Mouse (Mus musculus) layer of hippocampus, postnatal 10 days (tissue): Measurements from ENCODE around the gene Zfp865. TPM values are rescaled to one million over a fixed set of nuclear protein-coding genes. Genes with fewer than 3 reads are reported as not detected.
"Not testable (repeated sequence)": the region's sequence is repeated elsewhere in the genome, so short reads cannot be mapped to it uniquely, and the experiment has no call there.

Source experiments
- DNase-seq, 2 experiments: peaks; one replicate each; pipeline ENCODE4 v3.0.0; 2021; ENCODE audit warnings: low spot score in 2 of 2
- total RNA-seq, 2 experiments: library from RNA; stranded (reverse); gene quantifications; 2 replicates each; pipeline ENCODE4 v1.2.3; 2021

Gene Zfp865
- total RNA-seq, 2 experiments from 2014 or later, result 36.4 TPM

DNA sequence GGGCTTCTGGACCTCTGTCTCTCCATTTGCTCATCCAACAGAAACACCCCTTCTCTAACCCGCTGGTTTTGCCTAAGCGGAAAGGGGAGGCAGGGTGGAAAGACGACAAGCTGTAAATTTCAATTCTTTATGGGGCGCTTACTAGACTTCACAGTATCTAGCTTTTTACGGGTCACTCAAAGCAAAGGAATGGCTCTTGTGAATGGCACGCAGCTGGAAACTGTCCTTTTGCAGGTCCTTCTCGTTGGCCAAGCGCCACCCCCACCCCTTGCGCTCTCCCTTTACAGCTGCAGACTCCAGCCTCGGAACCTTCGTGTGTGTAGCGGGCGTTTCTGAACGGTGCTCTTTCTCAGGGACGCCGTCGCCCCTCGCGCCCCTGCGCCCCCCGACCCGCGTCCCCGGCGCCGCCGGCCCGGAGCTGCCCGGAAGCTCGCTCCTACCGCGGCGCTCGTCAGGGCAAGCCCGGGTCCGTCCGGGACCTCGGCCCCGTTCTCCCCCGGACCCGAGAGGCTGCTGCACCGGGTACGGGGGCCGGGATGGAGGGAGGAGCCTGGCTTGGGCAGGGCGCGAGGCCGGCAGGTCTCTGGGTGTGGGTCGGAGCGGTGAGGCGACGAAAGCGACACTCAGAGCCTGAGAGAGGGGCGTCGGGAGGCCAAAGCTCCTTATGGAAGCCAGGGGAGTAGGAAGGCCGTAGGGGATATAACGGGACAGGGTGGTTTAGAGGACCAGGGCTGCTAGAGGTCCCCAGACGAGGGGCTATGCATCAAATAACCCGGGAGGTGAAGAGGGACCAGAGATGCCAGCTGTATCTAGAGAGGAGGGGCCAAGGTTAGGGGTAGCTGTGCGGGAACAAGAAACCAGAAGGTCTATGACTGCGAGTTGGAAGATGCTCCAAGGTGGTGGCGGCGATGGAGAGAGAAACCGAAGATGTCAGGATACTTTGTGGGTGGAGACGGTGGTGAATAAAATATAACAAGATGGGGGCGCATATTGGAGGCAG, 31.3 kb downstream of the Zfp865 start, which contains the start of gene Zfp580:
Gene Zfp580, plus strand, starts transcription at position 346 of the 1,000 bp plus-strand sequence.
- DNase-seq, result peak; percentile 84 to 87

DNA sequence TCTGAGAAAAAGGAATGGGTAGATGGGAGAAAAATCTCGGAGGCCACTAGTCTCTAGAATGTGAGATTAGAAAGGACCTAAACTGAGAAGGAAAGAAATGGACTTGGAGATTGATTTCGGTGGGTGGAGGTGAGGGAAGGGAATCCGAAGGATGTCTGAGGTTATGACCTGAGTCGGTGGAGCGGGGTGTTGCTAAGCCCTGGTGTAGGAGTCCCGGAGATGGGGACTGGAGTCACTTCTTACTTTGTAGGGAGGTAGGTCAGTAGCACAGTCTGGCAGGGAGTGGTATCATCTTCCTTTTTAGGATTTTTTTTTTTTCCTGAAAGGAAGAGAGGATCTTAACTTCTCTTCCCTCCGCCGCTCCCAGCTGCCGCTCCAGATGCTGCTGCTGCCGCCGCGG, 32.3 kb downstream of the Zfp865 start:
- DNase-seq, result no peak

DNA sequence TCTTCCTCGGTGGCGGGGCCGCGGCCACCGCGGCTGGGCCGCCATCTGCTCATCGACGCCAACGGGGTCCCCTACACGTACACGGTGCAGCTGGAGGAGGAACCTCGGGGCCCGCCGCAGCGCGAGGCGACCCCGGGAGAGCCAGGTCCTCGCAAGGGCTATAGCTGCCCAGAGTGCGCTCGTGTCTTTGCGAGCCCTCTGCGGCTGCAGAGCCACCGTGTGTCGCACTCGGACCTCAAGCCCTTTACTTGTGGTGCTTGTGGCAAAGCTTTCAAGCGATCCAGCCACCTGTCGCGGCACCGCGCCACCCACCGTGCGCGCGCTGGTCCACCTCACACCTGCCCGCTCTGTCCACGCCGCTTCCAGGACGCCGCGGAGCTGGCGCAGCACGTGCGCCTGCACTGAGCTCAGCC, 32.8 kb downstream of the Zfp865 start:
- DNase-seq, result no peak

DNA sequence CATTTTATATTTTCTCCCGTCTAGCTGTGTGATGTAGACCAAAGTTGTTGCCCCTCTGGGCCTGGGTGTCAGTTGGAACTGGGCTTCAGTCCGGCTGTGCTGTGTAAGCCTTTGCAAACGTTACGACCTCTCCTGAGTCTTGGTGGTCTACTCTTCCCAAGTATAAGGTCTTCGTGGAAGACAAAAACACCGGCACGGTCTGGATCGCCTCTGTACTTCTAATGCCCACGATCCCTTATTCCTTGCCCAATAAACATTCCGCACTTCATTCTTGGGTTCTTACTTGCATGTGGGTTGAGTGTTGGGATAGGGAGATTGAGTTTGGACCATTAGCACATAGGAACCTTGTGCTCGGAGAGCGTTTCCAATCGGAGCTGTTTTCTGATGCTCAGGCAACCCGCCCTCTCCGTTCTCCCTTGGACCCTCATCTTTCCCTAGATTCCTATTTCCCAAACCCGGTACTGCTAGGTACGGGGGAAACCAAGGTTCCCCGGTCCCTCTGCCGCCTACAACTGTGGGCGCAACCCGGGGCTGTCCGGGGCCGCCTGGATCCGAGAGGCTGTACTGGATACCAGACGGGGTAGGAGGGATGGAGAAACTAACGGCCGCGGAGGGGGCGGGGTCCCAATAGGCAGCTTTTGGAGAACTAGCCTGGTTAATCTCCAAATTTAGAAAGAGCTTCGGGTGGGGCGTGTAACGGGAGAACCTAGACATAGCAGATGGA, 33.4 kb downstream of the Zfp865 start:
- DNase-seq, result peak; percentile 63 to 67

DNA sequence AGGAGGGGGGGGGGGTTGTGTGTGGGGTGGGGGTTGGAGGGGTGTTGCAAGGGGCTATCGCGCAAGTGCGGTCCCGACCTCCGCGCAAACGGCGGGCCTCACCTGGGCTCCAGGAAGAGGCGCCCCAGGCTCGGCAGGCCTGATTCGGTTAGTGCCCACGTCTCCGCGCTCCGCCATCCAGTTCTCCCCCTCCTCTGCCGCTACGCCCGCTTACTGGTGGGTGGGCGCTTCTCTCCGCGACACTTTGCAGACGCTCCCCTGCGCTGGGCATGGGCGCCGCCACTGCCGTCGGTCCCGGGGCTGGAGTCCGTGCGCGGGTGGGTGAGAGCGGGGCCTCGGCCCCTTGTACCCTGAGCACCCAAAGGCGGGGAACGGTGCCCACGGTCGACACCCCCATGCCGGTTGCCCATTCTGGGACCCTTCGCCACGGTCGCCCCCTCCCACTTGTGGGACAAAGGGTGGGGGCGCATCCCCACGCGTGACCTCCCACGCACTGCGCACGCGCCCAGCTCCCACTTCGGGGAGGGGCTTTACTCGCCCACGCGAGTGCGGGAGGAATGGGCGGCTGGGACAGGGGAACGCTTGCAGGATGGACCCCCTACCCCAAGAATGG, 36.6 kb downstream of the Zfp865 start:
- DNase-seq, result peak; percentile 75 to 80

DNA sequence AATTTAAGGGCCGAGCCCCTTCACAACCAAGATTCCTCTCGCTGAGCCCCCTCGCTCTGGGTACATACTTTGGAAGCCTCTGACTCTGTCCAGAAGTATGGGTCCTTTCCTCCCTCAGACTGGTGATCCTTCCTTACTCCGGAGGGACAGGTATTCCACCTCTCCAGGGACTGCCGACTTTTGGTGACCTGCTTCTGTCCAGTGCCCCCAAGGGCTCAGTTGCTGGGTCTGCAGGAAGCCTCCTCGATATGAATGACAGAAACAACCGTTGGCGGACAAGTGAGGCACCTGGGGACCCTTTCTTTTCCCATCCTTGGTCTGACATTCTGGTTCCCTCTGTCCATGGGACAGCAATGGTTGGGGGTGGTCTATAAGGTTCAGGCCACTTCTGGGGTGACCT, 37.2 kb downstream of the Zfp865 start:
- DNase-seq, result no peak

DNA sequence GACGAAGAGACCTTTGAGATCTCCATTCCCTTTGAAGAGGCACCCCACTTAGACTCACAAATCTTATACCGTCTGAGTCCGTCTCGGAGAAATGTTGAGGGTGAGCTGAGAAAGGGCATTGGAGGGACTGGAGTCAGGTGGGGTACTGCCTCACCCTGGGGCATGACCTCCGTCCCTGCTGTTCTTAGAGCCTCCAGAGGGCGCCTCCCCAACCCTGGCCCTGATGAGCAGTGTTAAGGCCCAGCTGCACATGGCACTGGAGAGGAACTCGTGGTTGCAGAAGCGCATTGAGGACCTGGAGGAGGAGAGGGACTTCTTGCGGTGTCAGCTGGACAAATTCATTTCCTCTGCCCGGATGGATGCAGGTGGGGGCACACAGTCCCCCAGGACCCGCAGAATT, 37.6 kb downstream of the Zfp865 start:
- DNase-seq, result peak in 1 of 2 experiments; percentile 39

DNA sequence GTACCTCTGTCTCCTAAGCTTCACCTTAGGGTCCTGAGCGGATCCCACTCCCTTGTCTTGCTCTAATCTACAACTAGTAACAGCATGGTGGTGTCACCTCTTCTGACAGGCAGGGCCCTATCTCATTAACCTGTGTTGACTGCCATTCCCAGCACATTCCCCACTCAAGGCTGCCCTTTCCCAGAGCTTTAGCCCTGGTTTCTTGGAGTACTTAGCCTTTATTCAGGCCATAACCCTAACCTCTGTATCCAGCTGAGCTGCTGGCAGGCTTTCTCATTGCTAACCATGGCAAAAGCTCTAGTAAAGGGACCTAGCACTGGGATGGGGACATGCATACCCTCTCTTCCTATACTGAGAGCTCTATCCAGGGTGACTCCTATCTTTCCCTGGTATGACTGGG, 38.5 kb downstream of the Zfp865 start:
- DNase-seq, result no peak

DNA sequence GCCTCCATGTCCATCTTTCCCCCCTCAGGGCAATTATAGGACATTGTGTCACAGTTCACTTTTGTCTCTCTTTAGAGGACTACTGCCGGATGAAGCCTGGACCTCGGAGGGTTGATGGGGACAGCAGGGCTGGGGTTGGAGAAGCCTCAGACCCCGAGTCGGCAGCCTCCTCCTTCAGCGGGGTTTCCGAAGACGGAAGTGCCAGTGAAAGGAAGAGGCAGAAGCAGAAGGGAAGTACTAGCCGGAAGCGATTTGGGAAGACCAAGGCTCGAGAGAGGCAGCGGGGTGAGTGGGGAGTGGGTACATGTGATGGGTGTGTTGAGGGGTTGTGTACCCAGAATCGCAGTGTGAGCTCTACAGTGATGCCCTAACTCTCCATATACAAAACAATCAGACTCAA, 39.2 kb downstream of the Zfp865 start:
- DNase-seq, result no peak

DNA sequence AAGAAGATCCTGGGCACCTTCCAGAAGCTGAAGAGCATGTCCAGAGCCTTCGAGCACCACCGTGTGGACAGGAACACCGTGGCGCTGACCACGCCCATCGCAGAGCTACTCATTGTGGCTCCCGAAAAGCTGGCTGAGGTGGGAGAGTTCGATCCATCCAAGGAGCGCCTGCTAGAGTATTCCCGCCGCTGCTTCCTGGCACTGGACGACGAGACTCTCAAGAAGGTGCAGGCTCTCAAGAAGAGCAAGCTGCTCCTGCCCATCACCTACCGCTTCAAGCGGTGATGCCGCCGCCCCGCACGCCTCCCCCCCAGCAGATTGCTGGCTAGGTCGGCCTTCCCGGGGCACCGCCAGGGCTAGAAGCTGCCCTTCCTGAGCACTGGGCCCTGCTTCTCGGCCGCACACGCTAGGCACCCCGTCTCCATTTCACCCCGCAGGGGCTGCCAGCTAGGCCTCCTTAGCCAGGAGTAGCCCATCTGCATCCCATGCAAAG, 40.1 kb downstream of the Zfp865 start:
- peak; percentile 75 to 82 for DNase-seq

DNA sequence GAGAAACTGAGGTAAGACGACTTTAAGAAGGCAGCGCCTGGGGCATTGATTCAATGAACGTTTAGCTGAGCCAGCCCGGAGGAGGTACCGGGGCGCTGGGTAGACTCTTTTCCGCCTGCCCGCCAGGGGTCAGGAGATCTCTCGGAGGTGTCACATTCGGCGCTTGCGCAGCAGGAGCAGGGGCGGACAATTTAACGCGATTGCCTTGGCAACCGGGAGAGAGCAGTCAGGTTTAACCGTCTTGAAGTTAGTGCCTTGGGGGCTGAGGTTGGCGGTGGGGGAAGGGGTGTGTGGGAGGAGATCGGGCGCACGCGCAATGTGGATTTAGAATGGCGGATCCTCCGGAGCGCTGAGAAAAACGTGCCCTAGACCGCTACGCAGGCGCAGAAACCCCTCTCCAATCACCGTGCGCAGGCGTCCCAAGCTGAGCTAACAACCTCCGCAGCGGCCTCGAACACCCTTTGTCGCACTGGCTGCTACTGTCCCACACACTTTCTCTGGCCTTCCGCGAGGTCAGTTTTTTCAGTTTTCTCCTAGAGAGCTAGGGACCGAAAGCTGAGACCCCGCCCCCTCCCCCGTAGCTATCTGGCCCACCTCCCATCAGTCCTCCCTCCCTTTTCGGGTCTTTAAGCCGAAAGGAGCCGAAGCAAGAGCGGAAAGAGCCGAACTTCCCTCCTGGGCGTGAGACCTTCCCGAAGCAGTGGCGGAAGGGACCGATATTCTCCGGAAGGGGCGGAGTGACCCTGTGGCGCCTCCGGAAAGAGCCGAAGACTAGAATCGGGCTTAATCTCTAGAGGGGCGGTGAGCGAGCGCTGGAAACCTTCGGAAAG, 41.0 kb downstream of the Zfp865 start:
- peak; percentile 100 for DNase-seq

DNA sequence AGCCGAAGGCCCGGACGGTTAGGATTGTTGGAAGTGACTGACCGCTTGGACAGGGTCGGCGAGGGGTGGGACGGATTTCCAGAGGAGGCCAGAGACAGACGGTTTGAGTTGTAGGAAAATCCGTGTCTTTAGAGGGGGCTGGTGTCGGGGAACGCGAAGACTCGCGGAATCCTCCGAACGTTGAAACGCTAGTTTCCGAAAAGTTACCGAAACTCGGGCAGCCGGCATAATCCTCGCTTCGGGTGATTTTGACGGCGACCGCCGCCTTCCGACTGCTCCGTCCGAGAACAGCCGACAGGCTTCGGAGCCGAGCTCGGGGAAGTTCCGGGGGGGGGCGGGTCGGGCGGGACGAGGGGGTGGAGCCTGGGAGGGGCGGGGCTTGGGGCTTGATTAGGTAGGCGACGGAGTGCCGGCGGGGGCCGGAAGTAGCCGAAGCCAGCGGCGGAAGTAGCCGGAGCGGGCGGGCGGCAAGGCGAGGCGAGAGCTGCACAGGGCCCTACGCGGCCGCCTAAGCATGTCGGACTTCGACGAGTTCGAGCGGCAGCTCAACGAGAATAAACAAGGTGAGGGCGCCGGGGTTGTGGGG, 41.7 kb downstream of the Zfp865 start, which contains the start of gene U2af2:
Gene U2af2, plus strand, starts transcription at position 370 of the 586 bp plus-strand sequence.
- DNase-seq, result peak; percentile 95 to 98

DNA sequence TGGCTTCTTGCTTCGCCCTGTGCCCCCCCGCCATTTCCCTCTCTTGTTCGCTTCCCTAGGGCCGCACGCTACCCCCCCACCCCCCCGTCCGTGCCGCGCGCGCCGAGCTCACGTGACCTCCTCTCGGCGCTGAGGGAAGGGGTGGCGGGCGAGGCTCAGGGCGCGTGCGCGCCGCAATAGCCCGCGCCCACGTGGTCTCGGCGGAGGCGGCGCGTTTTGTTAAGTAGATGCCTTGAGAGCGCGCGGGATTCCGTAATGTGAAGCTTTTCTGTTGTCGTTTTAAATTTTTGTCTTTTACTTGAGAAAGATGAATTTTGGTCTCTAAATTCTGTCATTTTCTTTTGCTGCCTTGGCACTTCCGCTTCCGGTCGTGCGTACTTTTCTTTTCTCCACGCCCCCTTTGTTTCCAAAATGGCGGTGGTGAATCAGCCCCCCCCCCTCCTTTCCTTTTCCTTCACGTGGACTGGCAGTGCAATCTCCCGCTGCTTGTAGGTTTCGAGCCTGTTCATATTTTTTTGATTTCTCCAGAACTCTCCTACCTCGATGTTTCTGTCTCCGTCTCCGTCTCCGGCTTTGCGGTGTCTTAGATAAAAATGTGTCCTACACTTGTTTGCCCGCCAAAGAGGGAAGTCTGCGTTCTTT, 42.3 kb downstream of the Zfp865 start:
- no peak for DNase-seq

DNA sequence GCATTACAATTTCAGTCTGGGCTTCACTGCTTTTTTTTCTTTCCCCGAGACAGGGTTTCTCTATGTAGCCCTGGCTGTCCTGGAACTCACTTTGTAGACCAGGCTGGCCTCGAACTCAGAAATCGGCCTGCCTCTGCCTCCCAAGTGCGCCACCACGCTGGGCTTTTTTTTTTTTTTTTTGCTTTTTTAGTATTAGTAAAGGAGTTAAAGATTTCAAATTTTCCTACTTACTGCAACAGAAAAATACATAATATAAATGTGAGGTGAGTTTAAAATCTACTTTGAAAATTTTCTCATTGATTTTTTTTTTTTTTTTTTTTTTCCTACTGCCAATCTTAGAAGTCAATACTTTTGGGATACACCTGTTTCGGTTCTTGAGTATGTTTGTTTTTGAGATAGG, 44.7 kb downstream of the Zfp865 start:
- no peak for DNase-seq

DNA sequence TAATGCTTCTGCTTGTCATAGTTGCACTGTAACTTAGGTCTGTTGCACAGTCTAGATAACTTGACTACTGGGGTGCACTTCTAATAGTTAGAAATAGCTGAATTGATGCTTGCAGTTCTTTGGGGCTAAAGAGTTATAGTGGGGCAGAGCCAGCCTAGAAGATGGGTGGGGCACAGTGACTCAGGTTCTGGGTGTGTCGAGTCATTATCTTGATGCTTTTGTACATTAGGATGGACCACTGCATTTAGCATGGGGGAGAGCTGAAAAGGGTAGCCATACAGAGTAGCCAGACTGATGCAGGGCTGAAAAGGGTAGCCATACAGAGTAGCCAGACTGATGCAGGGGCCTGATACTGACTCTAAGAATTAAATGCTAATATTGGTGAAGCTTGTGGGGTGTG, 53.4 kb downstream of the Zfp865 start:
- no peak for DNase-seq

DNA sequence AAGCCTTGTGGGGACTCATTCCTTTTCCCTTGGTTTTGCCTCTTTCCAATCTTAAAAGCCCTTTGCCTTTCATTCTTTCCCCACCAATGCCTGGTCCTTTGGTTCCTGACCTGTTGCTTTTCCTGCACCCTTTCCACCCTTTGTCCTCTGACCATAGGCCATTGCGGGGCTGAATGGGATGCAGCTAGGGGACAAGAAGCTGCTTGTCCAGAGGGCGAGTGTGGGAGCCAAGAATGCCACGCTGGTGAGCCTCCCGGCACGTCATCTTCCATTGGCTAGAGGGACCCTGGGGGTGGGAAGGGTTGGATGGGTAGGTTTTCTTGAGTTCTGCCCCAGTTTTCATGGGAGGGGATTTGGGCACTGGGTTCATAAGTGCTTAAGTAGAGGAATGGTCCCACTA, 54.8 kb downstream of the Zfp865 start:
- DNase-seq, result no peak

DNA sequence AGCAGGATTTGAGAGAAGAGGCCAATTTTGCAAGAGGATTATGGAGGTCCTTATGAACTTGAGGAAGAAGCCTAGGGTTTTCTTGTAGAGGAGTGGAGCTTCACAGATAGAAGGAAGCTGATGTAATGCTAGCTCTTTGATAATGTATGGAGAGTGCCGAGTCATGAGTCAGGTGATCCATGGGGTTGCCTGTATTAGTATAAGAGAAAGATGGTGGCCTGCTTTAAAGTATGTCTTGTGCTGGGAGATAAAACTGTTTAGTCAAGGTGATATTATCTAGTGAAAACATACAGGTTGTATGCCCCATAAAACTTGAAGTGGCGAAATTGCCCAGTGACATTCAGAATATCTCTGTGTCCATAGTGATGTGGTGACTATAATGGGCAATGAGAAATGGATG, 56.8 kb downstream of the Zfp865 start:
- DNase-seq, result no peak

DNA sequence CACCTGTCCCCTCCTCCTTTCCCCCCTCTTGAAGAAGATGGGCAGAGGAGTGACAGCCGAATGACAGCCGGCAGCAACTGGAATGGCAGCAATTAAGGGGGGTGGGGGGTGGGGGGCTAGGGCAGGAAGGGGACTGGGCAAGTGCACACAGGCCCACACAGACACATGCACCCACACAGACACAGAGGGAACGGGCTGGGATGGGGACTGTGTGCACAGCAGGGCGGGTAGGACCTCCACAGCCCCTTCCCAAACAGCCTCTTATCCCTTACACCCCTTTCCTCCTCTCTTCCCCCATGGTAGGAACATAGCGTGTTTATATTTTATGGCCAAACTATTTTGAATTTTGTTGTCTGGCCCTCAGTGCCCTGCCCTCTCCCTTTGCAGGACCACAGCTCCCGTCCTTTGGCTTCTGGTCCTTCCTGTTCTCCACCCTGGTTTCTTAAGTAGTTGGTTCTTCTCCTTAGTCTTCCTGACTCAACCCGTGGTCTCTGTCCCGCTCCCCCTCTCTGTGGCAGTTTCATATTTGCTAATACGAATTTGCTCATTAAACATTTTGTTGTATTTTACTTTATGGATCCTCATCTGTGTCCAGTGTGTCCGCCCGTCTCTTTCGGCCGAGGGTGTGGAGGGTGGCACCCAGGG, 59.3 kb downstream of the Zfp865 start:
- not testable (repeated sequence) for DNase-seq
